Mouse (Mus musculus) forebrain, postnatal 0 days (tissue): ENCODE measurements around the gene Akt1. TPM values are rescaled to one million over a fixed set of nuclear protein-coding genes. Genes with fewer than 3 reads are reported as not detected.

Experiments used
- ATAC-seq: fragments of 200-750 bp; cut with Nextera tagmentation; 2 replicates; pipeline ENCODE4 v1.8.0; 2017; ENCODE audit warnings: mild to moderate bottlenecking, moderate library complexity
- DNase-seq: peaks from one replicate; pipeline ENCODE4 v3.0.0-alpha.2; 2015
- H3K27ac ChIP-seq: fragments of 300-500 bp; sonication (generic); 2 replicates; pipeline ENCODE4 v1.5.1; 2014; ENCODE audit warnings: low read depth, mild to moderate bottlenecking, antibody characterized with exemption, low read length, moderate library complexity, mixed read lengths
- H3K27me3 ChIP-seq: fragments of 300-500 bp; sonication (generic); 2 replicates; pipeline ENCODE4 v1.6.1; 2014; ENCODE audit warnings: mild to moderate bottlenecking, low read length, mixed read lengths; ENCODE audit not compliant: insufficient read depth
- H3K36me3 ChIP-seq: fragments of 300-500 bp; sonication (generic); 2 replicates; pipeline ENCODE4 v1.6.1; 2014; ENCODE audit warnings: mild to moderate bottlenecking, moderate library complexity; ENCODE audit not compliant: insufficient read depth
- H3K4me1 ChIP-seq: fragments of 300-500 bp; sonication (generic); 2 replicates; pipeline ENCODE4 v1.6.1; 2014; ENCODE audit warnings: antibody characterized with exemption; ENCODE audit not compliant: insufficient read depth
- H3K4me2 ChIP-seq: fragments of 300-500 bp; sonication (generic); 2 replicates; pipeline ENCODE4 v1.6.1; 2014; ENCODE audit warnings: low read depth, mild to moderate bottlenecking, moderate library complexity
- H3K4me3 ChIP-seq: fragments of 300-500 bp; sonication (generic); 2 replicates; pipeline ENCODE4 v1.5.1; 2014; ENCODE audit warnings: low read depth, low read length, mixed read lengths
- H3K9ac ChIP-seq: fragments of 300-500 bp; sonication (generic); 2 replicates; pipeline ENCODE4 v1.6.1; 2014; ENCODE audit warnings: mild to moderate bottlenecking
- H3K9me3 ChIP-seq: fragments of 300-500 bp; sonication (generic); 2 replicates; pipeline ENCODE4 v1.6.1; 2016; ENCODE audit warnings: low read length
- CTCF ChIP-seq: sonication (generic); IDR thresholded peaks from 2 replicates; pipeline ENCODE4 v1.5.1; 2016; ENCODE audit warnings: antibody characterized with exemption, control low read depth, low read depth
- WGBS: fragments of 180-500 bp; shearing (Covaris S2); extraction: QIAGEN DNeasy Blood & Tissue Kit; methylation state at CpG from one replicate; pipeline ENCODE4 v1.1.7; 2014; 5-methylcytosine and 5-hydroxymethylcytosine counted together
- polyA plus RNA-seq: library from polyadenylated mRNA; unstranded; fragments of >200 nt; fragmentation: Nextera tagmentation; extraction: Ambion mirVana; gene quantifications from 2 replicates; pipeline ENCODE4 v1.2.1, GENCODE M21; 2015
- total RNA-seq: library from RNA; depleted of rRNA; stranded (reverse); fragments of >200 nt; gene quantifications from 2 replicates; pipeline ENCODE4 v1.2.3, GENCODE M21; 2014

The Akt1 gene
- total and polyA plus RNA-seq, 2 experiments from 2014 or later, result 117 to 213 TPM

GRCm38 (mm10) chr12:112619686-112620353, 54.9 kb downstream of the Akt1 start, which contains the start of gene Adssl1:
Gene Adssl1 (plus strand): TSS chr12:112620045.
- peak within 1 kb of the TSS; percentile 96 for H3K4me2 ChIP-seq
- WGBS, result 3% methylated on average over 55 of the region's 56 CpGs
- no peak for TF ChIP-seq CTCF
- DNase-seq (peak; percentile 43), ATAC-seq (peak; percentile 50)
- H3K27me3 ChIP-seq, result no peaks in the 10 kb centered on the region; the same call in 1 of the 2 replicates
- H3K36me3 ChIP-seq, result no peaks in the 10 kb centered on the region
- peak within 1 kb of the TSS; percentile 68 for H3K9ac ChIP-seq
- H3K9me3 ChIP-seq, result no peaks in the 10 kb centered on the region
- H3K4me3 ChIP-seq, result peak within 1 kb of the TSS; percentile 49
- no peak within 1 kb of the TSS for H3K27ac ChIP-seq
- H3K4me1 ChIP-seq, result 0 out of 2 replicates have a peak, but pooled peaks cover 9% of the 10 kb centered on the region

- H3K4me1 ChIP-seq, result 0 out of 2 replicates have a peak, but pooled peaks cover 9% of the 10 kb centered on the region
- no peak for TF ChIP-seq CTCF
- WGBS, result 34% methylated on average over 13 of the region's 13 CpGs
- peak overlapping the region; percentile 68 for H3K9ac ChIP-seq
- H3K27ac ChIP-seq, result no peak overlapping the region
- H3K4me2 ChIP-seq, result peak overlapping the region; percentile 96
- H3K9me3 ChIP-seq, result no peaks in the 10 kb centered on the region
- DNase-seq (no peak), ATAC-seq (no peak)
- H3K27me3 ChIP-seq, result no peaks in the 10 kb centered on the region; the same call in 1 of the 2 replicates
- H3K36me3 ChIP-seq, result no peaks in the 10 kb centered on the region
- H3K4me3 ChIP-seq, result peak overlapping the region; percentile 49
Measured at GRCm38 (mm10) chr12:112618981-112619685, 55.6 kb downstream of the Akt1 start.

DNA sequence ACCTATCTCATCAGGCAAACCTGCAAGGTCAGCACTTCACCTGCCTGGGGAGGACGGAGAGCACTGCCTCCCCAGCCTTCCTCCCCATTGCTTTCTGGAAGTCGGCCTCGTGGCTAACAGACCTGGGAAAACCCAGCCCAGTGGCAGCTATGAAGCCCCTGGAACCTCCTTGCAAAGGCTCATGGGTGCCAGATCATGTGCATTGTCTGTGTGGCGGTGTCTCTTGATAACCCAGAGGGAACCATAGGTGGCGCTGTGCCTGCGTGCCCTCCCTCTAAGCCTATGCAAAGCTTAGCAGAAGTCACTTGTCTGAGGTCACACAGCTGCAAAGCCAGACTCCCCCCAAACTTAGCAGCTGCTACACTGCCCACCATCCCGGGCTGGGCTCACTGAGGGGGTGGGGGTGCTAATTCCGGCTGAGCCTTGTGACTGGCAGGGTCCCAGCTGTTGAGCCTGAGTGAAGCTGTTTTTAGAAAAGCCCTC, 56.7 kb downstream of the Akt1 start:
- no peaks in the 10 kb centered on the region for H3K9me3 ChIP-seq
- H3K4me2 ChIP-seq, result no peak overlapping the region
- TF ChIP-seq CTCF, result peak; percentile 81
- WGBS, result 12% methylated on average over 8 of the region's 8 CpGs
- no peaks in the 10 kb centered on the region; the same call in 1 of the 2 replicates for H3K27me3 ChIP-seq
- H3K36me3 ChIP-seq, result no peaks in the 10 kb centered on the region
- H3K27ac ChIP-seq, result no peak overlapping the region
- peak; percentile 82 for ATAC-seq
- 0 out of 2 replicates have a peak, but pooled peaks cover 9% of the 10 kb centered on the region for H3K4me1 ChIP-seq
- no peak overlapping the region for H3K4me3 ChIP-seq
- peak; percentile 75 for DNase-seq
- H3K9ac ChIP-seq, result no peak overlapping the region

DNA sequence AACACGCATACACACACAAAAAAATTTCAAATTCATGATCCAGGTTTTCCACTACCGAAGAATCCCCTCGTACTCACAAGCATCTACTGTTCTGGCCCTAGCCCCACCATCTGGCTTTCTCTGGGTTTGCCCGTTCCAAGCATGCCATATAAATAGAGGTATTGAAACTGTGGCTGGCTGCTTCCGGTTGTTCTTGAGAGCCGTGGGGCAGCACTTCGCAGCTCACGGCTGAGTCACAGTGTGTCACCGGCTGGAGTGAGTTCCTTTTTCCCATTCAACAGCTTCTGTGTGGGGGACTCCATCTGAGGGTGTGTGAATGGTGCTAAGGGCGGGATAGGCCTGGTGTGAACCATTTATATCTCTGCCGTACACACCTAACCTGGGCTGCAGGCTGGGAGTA, 57.5 kb downstream of the Akt1 start:
- peak; percentile 21 for ATAC-seq
- no peak overlapping the region for H3K9ac ChIP-seq
- H3K27me3 ChIP-seq, result no peaks in the 10 kb centered on the region; the same call in 1 of the 2 replicates
- no peak overlapping the region for H3K4me2 ChIP-seq
- H3K4me1 ChIP-seq, result 0 out of 2 replicates have a peak, but pooled peaks cover 9% of the 10 kb centered on the region
- no peak for TF ChIP-seq CTCF
- peak; percentile 34 for DNase-seq
- H3K27ac ChIP-seq, result no peak overlapping the region
- H3K4me3 ChIP-seq, result no peak overlapping the region
- H3K9me3 ChIP-seq, result no peaks in the 10 kb centered on the region
- no peaks in the 10 kb centered on the region for H3K36me3 ChIP-seq
- 58% methylated on average over 11 of the region's 11 CpGs for WGBS

DNA sequence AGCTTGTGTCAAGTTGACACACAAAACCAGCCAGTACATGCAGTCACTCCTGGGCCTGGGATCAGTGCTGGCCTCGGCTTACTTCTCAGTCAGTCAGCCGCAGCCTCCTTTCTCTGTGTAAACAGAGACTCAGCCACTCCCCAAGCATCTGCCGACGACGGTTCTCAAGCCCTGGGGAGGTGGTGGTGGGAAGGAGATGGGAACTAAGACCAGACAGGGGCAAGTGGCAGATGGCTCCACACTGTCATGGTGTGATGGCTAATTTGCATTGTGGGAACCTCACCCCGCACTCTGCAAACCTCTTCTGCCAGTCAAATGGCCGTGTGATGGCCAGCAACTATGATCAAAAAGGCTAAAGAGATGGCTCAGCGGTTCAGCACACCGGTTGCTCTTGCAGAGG, 58.0 kb downstream of the Akt1 start:
- DNase-seq (no peak), ATAC-seq (no peak)
- no peak overlapping the region for H3K9ac ChIP-seq
- no peak overlapping the region for H3K4me2 ChIP-seq
- H3K36me3 ChIP-seq, result no peaks in the 10 kb centered on the region
- 0 out of 2 replicates have a peak, but pooled peaks cover 9% of the 10 kb centered on the region for H3K4me1 ChIP-seq
- no peaks in the 10 kb centered on the region for H3K9me3 ChIP-seq
- no peaks in the 10 kb centered on the region; the same call in 1 of the 2 replicates for H3K27me3 ChIP-seq
- no peak overlapping the region for H3K27ac ChIP-seq
- H3K4me3 ChIP-seq, result no peak overlapping the region
- WGBS, result 70% methylated on average over 9 of the region's 9 CpGs
- TF ChIP-seq CTCF, result no peak

DNA sequence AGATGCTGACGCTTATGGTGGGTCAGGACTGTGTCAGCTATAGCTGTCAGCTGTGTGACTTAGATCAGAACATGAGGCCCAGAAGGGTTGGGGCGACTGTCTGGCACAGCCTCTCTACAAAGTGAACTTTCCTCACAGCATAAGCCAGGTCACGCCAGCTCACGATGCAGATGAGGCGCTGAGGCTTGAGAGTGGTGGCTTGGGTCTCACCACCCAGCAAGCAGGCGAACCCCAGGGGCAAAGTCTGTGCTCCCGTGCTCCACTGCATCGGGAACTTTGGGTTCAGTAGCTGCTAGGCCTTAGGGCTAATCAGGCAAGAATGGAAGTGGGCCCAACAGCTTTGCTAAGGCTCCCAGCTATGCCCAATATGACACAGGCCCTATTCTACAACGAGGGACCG, 65.7 kb downstream of the Akt1 start:
- ATAC-seq, result no peak
- WGBS, result 90% methylated on average over 10 of the region's 10 CpGs

GRCm38 (mm10) chr12:112606998-112607397, 67.7 kb downstream of the Akt1 start:
- H3K9me3 ChIP-seq, result no peaks in the 10 kb centered on the region
- H3K4me3 ChIP-seq, result no peak overlapping the region
- no peak for TF ChIP-seq CTCF
- H3K9ac ChIP-seq, result no peak overlapping the region
- no peak overlapping the region for H3K27ac ChIP-seq
- ATAC-seq (no peak), DNase-seq (no peak)
- WGBS, result 79% methylated on average over 6 of the region's 6 CpGs
- H3K4me1 ChIP-seq, result no peaks in the 10 kb centered on the region
- no peaks in the 10 kb centered on the region for H3K27me3 ChIP-seq
- H3K36me3 ChIP-seq, result no peaks in the 10 kb centered on the region; the same call in 1 of the 2 replicates
- H3K4me2 ChIP-seq, result no peak overlapping the region

More for the DNA sequence above, 65.7 kb downstream of the Akt1 start:
- no peak for DNase-seq
- Histone ChIP-seq H3K27me3 (no peaks in the 10 kb centered on the region), H3K4me2 (no peak overlapping the region), H3K4me3 (no peak overlapping the region), H3K36me3 (no peaks in the 10 kb centered on the region; the same call in 1 of the 2 replicates), H3K9me3 (no peaks in the 10 kb centered on the region), H3K27ac (no peak overlapping the region), H3K9ac (no peak overlapping the region), H3K4me1 (no peaks in the 10 kb centered on the region)
- no peak for TF ChIP-seq CTCF
